Mouse (Mus musculus) hindbrain, embryonic 16.5 days (tissue): Measurements from ENCODE around the gene Hcn1. TPM values are rescaled to one million over a fixed set of nuclear protein-coding genes. Genes with fewer than 3 reads are reported as not detected.

ENCODE experiments used
- ATAC-seq: fragments of 200-750 bp; cut with Nextera tagmentation; 2 replicates; pipeline ENCODE4 v1.8.0; 2017; ENCODE audit warnings: moderate TSS enrichment, moderate library complexity
- H3K27ac ChIP-seq: fragments of 300-500 bp; sonication (generic); 2 replicates; pipeline ENCODE4 v1.5.1; 2014; ENCODE audit warnings: low read depth, mild to moderate bottlenecking, control low read depth, low read length, moderate library complexity
- H3K27me3 ChIP-seq: fragments of 300-500 bp; sonication (generic); replicated peaks from 2 replicates; pipeline ENCODE4 v1.6.1; 2014; ENCODE audit warnings: low read length; ENCODE audit not compliant: control insufficient read depth, insufficient read depth
- H3K36me3 ChIP-seq: fragments of 300-500 bp; sonication (generic); 2 replicates; pipeline ENCODE4 v1.6.1; 2014; ENCODE audit warnings: mild to moderate bottlenecking, low read length, moderate library complexity, mixed read lengths; ENCODE audit not compliant: control insufficient read depth, insufficient read depth
- H3K4me1 ChIP-seq: fragments of 300-500 bp; sonication (generic); 2 replicates; pipeline ENCODE4 v1.6.1; 2014; ENCODE audit warnings: low read depth, low read length; ENCODE audit not compliant: control insufficient read depth, insufficient read depth
- H3K4me2 ChIP-seq: fragments of 300-500 bp; sonication (generic); 2 replicates; pipeline ENCODE4 v1.6.1; 2014; ENCODE audit warnings: mild to moderate bottlenecking, low read length, control low read depth, moderate library complexity
- H3K4me3 ChIP-seq: fragments of 300-500 bp; sonication (generic); 2 replicates; pipeline ENCODE4 v1.5.1; 2014; ENCODE audit warnings: mild to moderate bottlenecking, low read length, control low read depth, moderate library complexity
- H3K9ac ChIP-seq: fragments of 300-500 bp; sonication (generic); 2 replicates; pipeline ENCODE4 v1.6.1; 2014; ENCODE audit warnings: low read depth, mild to moderate bottlenecking, control low read depth, low read length, moderate library complexity
- H3K9me3 ChIP-seq: fragments of 300-500 bp; sonication (generic); 2 replicates; pipeline ENCODE4 v1.6.1; 2014; ENCODE audit warnings: mild to moderate bottlenecking, low read length, moderate library complexity; ENCODE audit not compliant: control insufficient read depth
- WGBS: fragments of 180-500 bp; shearing (Covaris S2); extraction: QIAGEN DNeasy Blood & Tissue Kit; methylation state at CpG from one replicate; pipeline ENCODE4 v1.1.7; 2014; 5-methylcytosine and 5-hydroxymethylcytosine counted together
- polyA plus RNA-seq: library from polyadenylated mRNA; unstranded; fragments of >200 nt; fragmentation: Nextera tagmentation; extraction: Ambion mirVana; gene quantifications from 2 replicates; pipeline ENCODE4 v1.2.1, GENCODE M21; 2015

Gene Hcn1
- polyA plus RNA-seq, 1 experiment from 2014 or later, result 1.6 TPM

GRCm38 (mm10) chr13:117836658-117837057, 234.5 kb downstream of the Hcn1 start:
- Histone ChIP-seq H3K4me1 (no peaks in the 10 kb centered on the region), H3K27me3 (no peaks in the 10 kb centered on the region), H3K9ac (no peak overlapping the region), H3K4me3 (no peak overlapping the region), H3K36me3 (no peaks in the 10 kb centered on the region), H3K9me3 (no peaks in the 10 kb centered on the region), H3K27ac (no peak overlapping the region), H3K4me2 (no peak overlapping the region)
- 26% methylated on average over 1 of the region's 1 CpGs for WGBS
- no peak for ATAC-seq

GRCm38 (mm10) chr13:117838264-117838663, 236.1 kb downstream of the Hcn1 start:
- no peak overlapping the region for H3K9ac ChIP-seq
- H3K27me3 ChIP-seq, result no peaks in the 10 kb centered on the region
- no peaks in the 10 kb centered on the region for H3K36me3 ChIP-seq
- H3K27ac ChIP-seq, result no peak overlapping the region
- WGBS, result 95% methylated on average over 7 of the region's 7 CpGs
- no peak overlapping the region for H3K4me2 ChIP-seq
- H3K9me3 ChIP-seq, result no peaks in the 10 kb centered on the region
- no peak overlapping the region for H3K4me3 ChIP-seq
- no peak for ATAC-seq
- no peaks in the 10 kb centered on the region for H3K4me1 ChIP-seq

GRCm38 (mm10) chr13:117842366-117842765, 240.2 kb downstream of the Hcn1 start:
- H3K9me3 ChIP-seq, result no peaks in the 10 kb centered on the region

GRCm38 (mm10) chr13:117847290-117847689, 245.2 kb downstream of the Hcn1 start:
- H3K9ac ChIP-seq, result no peak overlapping the region
- WGBS, result 94% methylated on average over 2 of the region's 2 CpGs
- no peak overlapping the region for H3K4me2 ChIP-seq
- H3K36me3 ChIP-seq, result no peaks in the 10 kb centered on the region
- no peak for ATAC-seq
- H3K27ac ChIP-seq, result no peak overlapping the region
- no peaks in the 10 kb centered on the region for H3K27me3 ChIP-seq
- no peaks in the 10 kb centered on the region for H3K9me3 ChIP-seq
- no peak overlapping the region for H3K4me3 ChIP-seq
- no peaks in the 10 kb centered on the region for H3K4me1 ChIP-seq

More at GRCm38 (mm10) chr13:117842366-117842765, 240.2 kb downstream of the Hcn1 start:
- no peaks in the 10 kb centered on the region for H3K36me3 ChIP-seq
- no peaks in the 10 kb centered on the region for H3K4me1 ChIP-seq
- no peak overlapping the region for H3K4me2 ChIP-seq
- no peak overlapping the region for H3K9ac ChIP-seq
- H3K27ac ChIP-seq, result no peak overlapping the region
- no peaks in the 10 kb centered on the region for H3K27me3 ChIP-seq
- ATAC-seq, result no peak
- no peak overlapping the region for H3K4me3 ChIP-seq

GRCm38 (mm10) chr13:117848757-117849156, 246.6 kb downstream of the Hcn1 start:
- Histone ChIP-seq H3K9me3 (no peaks in the 10 kb centered on the region), H3K27ac (no peak overlapping the region), H3K4me3 (no peak overlapping the region), H3K27me3 (no peaks in the 10 kb centered on the region), H3K4me1 (no peaks in the 10 kb centered on the region), H3K9ac (no peak overlapping the region), H3K36me3 (no peaks in the 10 kb centered on the region), H3K4me2 (no peak overlapping the region)
- ATAC-seq, result no peak
- WGBS, result 92% methylated on average over 4 of the region's 4 CpGs

GRCm38 (mm10) chr13:117851954-117852710, 250.0 kb downstream of the Hcn1 start:
- no peak overlapping the region for H3K27ac ChIP-seq
- H3K36me3 ChIP-seq, result no peaks in the 10 kb centered on the region
- H3K4me1 ChIP-seq, result no peaks in the 10 kb centered on the region
- WGBS, result 82% methylated on average over 6 of the region's 6 CpGs
- H3K9ac ChIP-seq, result no peak overlapping the region
- no peak overlapping the region for H3K4me2 ChIP-seq
- ATAC-seq, result no peak
- no peak overlapping the region for H3K4me3 ChIP-seq
- no peaks in the 10 kb centered on the region for H3K9me3 ChIP-seq
- no peaks in the 10 kb centered on the region for H3K27me3 ChIP-seq

GRCm38 (mm10) chr13:117852711-117853051, 250.6 kb downstream of the Hcn1 start:
- Histone ChIP-seq H3K4me3 (no peak overlapping the region), H3K9ac (no peak overlapping the region), H3K4me2 (no peak overlapping the region), H3K27ac (no peak overlapping the region), H3K9me3 (no peaks in the 10 kb centered on the region), H3K4me1 (no peaks in the 10 kb centered on the region), H3K27me3 (no peaks in the 10 kb centered on the region), H3K36me3 (no peaks in the 10 kb centered on the region)
- WGBS, result 98% methylated on average over 2 of the region's 2 CpGs
- no peak for ATAC-seq

GRCm38 (mm10) chr13:117858416-117858815, 256.3 kb downstream of the Hcn1 start:
- no peak overlapping the region for H3K9ac ChIP-seq
- H3K36me3 ChIP-seq, result no peaks in the 10 kb centered on the region
- 76% methylated on average over 3 of the region's 3 CpGs for WGBS
- H3K27ac ChIP-seq, result no peak overlapping the region
- no peak overlapping the region for H3K4me3 ChIP-seq
- ATAC-seq, result no peak
- H3K4me1 ChIP-seq, result no peaks in the 10 kb centered on the region
- H3K27me3 ChIP-seq, result no peaks in the 10 kb centered on the region
- H3K9me3 ChIP-seq, result no peaks in the 10 kb centered on the region
- no peak overlapping the region for H3K4me2 ChIP-seq

- no peaks in the 10 kb centered on the region for H3K9me3 ChIP-seq
- 81% methylated on average over 8 of the region's 8 CpGs for WGBS
- ATAC-seq, result no peak
Observed at GRCm38 (mm10) chr13:117877787-117878186, 275.7 kb downstream of the Hcn1 start.

More at GRCm38 (mm10) chr13:117877787-117878186, 275.7 kb downstream of the Hcn1 start:
- Histone ChIP-seq H3K4me1 (no peaks in the 10 kb centered on the region), H3K36me3 (no peaks in the 10 kb centered on the region), H3K9ac (no peak overlapping the region), H3K4me3 (no peak overlapping the region), H3K27ac (no peak overlapping the region), H3K4me2 (no peak overlapping the region), H3K27me3 (no peaks in the 10 kb centered on the region)
